Mouse (Mus musculus): ENCODE data around the gene Rarres1.
A peak's percentile ranks its signal among the peaks of the same experiment; 100 is the strongest.

Gene Rarres1

DNA sequence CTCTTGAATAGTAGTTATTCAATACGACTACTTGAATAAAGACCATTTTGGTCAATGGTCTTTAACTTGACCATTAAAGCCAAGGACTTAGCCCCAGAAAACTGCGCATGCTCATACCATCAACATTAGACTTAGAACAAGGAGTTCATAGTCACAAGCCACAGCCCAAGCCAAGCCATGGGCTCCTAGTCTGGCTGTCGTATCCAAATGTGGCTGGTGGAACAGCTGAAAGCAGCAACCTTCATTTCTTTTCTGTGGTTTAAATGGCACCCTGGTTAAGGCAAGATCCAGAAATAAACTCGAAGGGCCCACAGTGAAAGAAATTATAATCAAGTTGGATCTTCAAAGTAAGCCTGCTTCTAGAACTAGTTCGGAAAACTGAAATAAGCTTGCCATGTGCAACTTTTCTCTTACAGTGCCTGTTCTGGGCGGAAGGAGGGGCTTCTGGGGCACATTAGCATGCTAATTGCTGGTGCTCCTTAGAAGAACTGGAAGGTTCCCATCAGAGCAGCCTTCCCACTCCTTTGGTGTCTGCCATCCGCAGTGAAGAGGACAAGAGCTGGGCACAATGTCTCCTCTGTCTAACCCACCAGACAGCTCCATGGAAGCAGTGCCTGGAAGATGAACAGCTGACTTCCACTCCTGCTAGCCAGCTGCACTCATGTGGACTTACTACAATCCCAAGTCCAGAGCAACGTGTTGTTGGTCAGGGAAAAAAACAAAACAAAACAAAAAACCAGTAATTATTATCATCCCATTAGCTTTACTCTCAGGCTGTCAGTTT is 23.0 kb downstream of the Rarres1 start:
- DNase-seq (ENCODE audit: extremely low spot score): no peak

DNA sequence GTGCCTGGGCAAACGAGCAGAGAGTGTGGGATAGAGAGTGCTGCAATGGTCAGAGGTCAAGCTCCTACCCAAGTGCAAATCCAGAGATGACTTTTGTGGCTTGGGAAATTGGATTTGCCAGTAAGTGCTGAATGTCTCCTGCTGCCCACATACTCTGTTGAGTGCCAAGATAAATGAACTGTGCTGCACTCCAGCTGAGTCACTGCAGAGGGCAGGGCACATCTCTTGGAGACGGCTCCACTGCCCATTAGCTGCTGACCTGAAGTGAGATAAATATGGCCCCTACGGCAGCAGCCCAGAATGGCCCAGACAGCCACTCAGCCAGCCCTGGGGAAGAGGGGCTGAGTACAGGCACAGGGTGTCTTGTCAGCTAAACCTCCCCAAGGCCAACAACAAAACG is 25.2 kb downstream of the Rarres1 start:
- no peak for DNase-seq (ENCODE audit: extremely low spot score)

DNA sequence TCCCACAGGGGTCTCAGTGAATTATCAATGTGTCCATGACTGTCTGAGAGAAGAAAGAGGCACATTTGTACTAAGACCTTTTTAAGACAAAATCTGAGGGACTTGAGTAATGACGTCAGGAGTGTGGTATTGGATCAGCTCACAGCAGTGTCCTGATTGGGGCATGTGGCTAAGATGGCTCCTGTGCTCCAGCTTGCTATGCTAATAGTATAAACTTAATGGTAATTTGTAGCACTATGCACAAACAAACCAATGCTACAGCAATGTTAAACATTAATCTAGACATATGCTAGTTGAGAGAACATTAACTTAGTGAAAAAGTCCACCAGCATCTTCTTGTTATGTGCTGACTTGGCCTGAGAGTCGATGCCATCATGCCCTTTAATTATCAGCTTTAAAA is 30.1 kb downstream of the Rarres1 start:
- DNase-seq (ENCODE audit: extremely low spot score): no peak

DNA sequence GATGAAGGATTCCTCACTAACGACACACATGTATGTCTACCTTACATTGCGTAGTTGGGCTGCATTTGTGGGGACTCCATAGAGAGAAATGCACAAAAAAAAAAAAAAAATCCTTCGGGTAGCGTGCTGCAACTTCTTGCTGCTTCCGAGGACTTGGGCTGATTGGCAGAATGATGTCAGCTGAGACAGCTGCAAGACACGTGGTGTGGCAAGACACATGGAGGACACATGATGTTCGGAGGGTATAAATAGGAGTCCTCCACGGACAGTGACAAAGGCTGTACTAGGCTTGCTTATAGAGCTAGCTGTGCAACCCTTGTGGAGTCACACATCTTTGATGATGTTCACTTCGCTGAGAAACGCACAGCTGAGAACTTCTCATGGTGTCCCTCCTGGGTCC is 32.9 kb downstream of the Rarres1 start:
- no peak for DNase-seq (ENCODE audit: extremely low spot score)

DNA sequence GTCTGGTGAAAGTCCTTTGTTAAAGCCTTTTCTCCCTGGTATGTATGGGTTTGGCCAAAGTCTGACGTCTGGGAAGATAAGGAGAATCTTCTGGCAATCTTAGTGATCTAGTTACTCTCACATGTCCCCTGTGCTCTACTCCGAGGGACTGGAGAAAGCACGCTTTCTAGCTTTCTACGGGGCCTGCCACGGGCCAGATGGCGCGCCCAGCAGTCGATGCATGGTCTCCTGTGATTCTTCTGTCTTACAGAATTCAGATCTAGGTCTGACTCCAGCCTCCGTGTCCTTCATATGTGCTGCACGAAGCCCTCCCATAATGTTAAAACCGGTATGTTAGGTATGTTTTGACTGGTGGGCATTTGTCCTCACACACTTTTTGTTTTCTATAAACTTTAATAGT is 35.5 kb downstream of the Rarres1 start:
- DNase-seq (ENCODE audit: extremely low spot score): no peak

DNA sequence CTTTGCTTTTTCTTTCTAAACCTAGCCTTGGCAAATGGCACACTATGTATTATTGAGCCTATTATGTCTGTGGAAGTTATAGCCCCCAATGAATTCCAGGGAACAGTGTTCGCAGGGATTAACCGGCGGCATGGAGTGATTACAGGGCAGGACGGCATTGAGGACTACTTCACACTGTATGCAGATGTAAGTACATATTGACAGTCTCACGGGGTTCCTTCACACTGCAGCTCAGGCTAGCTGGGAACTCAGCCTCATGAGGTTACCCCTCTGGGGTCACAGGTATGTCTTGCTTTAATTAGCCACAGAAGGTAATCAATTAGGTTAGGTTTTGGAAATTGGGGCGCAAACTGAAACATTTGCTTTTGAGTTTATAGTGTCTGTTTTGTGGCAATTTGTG is 41.9 kb downstream of the Rarres1 start:
- DNase-seq (ENCODE audit: extremely low spot score): no peak

DNA sequence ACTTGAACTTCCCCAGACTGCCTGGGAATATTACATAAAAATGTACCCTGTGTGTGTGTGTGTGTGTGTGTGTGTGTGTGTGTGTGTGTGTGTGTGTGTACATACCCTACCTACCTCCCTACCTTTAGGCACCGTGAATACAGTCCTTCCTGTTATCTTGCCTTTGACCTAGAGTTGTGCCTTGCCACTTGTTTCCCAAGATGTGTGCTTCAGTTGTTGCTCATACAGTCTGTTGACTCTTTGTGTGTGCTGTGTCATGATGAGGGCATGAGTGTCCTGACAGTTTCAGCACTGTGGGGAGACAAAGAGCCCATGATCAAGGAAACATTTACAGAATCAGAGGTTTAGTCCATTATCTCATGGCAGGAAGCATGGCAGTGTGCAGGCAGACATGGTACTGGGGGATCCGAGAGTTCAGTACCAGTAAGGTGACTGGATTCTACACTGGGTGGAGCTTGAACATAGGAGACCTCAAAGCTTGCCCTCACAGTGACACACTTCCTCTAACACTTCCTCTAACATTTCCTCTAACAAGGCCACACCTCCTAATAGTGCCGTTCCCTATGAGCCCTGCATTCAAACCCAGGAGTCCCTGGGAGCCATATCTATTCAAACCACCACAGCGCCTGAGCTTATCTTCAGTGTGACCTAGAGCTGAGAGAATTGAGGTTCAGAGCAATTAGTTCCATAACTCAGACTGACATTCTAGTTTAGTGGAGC is 43.8 kb downstream of the Rarres1 start:
- no peak for DNase-seq (ENCODE audit: extremely low spot score)

DNA sequence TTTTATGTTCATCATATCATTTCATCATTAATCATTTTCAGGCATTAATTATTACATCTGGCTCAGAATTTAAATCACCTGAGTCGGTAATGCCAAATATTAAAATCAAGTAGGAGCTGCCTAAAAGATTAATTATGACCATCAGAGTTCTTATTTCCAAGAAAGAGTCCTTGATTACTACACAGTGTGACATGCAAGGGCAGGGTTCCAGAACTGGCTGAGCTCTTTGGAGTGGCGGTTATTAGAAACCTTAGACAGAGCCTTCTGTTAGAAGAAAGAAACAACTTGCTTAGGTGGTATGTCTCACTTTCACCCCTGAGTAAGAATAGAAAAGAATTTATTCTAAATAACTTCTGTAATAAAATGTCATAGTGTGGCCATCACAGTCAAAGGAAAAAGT is 48.0 kb downstream of the Rarres1 start:
- no peak for DNase-seq (ENCODE audit: extremely low spot score)

DNA sequence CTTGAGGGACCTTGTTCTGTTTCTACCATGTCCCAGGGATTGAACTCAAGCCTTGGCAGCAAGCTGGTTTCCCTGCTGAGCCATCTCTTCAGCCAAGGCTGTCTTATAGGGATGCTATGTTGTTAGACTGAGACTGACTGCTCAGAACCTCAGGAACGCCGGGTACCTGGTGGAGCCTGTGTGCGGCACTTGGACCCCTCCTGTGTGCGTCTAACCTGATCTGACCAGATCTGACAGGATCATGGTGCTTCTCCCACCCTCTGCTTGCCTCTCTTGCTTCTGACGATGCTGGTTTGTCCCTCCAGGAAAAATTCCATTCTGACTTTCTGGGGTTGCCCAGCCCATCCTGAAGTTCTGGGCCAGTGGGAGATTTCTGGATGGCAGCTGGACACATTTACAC is 48.7 kb downstream of the Rarres1 start:
- no peak for DNase-seq (ENCODE audit: extremely low spot score)

DNA sequence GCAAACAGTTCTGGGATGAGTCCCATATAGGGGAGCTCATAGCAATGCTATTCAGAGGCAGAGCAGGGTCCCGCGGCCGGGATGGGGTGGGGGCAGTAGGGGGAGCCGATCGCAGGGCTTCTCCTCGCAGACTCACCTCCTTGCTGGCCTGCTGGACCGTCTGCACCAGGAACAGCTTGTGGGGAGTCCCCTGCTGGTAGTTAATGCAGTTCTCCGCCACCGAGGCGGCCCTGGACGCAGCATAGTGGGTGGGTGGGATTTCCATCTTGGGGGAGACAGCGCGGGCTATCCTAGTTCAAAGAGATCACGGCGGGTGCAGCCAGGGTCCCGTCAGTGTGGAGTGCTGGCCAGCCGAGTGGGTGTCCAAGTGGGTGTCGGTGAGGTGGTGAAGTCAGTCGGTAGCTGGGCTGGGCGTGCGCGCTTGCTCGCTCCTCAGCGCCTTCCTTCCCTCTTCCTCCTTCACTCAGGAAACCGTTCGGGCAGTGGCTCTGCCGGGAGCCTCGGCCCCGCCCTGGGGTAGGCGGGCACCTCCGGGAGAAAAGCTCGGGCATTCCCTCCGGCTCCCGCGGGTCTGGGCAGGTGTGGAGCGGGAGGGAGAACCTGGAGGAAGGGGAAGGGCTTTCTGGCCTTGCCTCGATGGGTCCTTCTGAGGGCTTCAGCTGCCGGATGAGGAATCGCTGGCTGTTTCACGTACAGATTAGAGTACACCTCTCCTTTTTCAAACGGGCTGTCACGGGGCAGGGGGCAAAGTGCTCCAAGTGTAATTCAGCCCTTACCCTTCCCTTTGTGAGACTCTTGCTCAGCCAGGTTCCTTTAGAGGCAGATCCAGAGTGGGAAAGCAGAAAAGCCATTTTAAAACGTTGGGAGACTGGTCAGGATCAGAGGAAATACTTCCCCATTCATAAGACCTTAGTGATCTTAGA is 51.6 kb downstream of the Rarres1 start, which contains the start of gene Lxn:
TSS of gene Lxn (minus strand) at position 477 of the 923 bp plus-strand sequence.
- DNase-seq (ENCODE audit: extremely low spot score): peak; percentile 76

DNA sequence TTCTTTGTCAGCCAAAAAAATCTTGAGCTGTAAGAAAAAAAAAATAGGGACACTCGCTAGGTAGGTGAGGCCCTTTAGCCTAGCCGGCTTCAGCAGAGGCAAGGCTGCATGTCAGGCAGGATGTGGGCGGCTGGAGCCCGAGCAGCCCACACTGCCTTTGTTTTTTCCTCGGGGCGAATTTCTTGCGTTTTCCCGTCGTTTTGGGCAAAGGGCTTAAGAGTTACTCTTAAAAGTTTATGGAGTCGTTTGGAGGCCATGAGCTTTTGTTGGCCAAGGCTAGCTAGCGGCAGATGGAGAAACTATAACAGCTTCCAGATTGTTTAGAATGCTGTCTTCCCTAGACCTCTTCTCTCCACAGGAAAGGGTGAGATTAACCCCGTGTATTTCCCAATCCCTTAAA is 52.3 kb downstream of the Rarres1 start:
- no peak for DNase-seq (ENCODE audit: extremely low spot score)

DNA sequence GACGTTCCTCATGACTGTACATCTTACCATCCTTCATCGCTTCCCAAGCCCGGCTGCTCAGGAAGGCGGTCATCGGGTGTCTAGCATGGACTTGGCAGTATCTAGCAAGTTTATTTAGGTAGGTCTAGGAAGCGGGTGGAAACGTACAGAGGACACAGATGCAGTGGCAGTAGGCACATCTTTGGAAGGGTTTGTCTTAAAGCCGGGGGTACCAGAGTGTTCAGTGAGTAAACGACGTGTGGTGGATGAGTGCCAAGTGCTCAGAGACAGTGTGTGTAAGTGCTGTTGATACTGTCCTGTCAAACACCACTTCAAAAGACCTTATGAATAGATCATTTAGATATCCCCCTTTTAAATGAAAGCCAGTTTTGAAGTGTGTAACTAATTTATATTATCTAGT is 52.7 kb downstream of the Rarres1 start:
- peak; percentile 5 for DNase-seq (ENCODE audit: extremely low spot score)

DNA sequence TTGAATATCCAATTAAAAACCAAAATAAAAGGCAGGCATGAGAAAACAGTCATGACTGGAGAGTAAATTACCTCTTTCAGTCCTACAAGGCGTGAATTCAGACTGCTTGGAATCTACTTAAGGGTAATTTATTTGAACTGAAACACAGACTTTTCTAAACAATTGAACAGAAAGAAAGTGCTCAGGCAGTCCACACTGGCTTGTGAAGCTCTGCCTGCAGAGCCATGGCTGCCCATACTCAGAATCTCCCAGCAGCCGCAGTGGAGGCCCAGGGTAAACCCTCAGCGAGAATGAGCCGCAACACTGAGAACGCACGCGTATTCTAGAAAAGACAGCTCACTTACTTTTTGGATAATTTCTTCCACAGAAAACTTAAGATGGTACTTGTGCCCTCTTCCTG is 53.3 kb downstream of the Rarres1 start:
- no peak for DNase-seq (ENCODE audit: extremely low spot score)

DNA sequence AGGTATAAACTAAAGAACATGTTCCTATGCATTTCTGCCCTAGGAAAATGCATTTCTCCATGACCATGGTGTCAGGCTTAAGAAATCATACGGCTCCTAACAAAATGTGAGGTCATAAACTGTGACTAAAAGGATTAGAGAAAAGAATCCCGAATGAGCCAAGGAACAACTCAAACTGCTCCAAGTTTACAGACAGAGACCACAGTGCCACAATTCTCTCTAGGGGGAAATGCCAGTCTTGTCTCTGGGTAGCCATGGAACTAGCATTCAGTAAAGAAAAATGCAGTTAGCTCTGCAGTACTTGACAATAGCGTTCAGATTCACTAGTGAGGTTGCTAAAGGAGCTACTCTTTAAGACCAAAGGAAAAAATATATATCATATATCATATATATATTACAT is 55.4 kb downstream of the Rarres1 start:
- DNase-seq (ENCODE audit: extremely low spot score): no peak

DNA sequence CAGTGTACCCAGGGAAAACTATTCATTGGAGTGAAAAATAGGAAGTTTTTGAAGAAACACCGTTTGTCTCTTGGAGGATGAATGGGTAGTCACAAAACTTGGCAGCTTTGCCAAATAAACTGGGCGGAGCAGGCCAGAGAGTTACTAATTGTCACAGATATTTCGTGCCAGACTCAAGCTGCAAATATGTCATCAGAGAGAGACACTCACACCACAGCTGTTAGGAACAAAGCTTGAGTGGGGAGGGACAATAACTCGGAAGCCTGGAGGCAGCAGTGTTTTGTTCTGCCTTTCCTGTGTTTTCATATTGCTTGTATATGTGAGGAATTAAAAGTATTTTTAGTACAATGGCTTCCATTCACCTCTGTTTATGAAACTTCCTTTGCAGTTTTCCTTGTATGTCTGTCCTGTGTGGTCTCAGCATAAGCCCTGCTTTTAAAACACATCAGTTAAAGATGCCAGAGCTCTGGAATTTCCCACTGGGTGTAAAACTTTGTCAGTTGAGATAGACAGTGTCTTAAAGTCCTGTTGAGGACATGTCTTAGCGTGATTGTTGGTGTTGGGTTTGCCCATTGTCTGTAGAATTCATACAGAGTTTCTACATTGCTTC is 64.6 kb downstream of the Rarres1 start:
- DNase-seq (ENCODE audit: extremely low spot score): no peak

DNA sequence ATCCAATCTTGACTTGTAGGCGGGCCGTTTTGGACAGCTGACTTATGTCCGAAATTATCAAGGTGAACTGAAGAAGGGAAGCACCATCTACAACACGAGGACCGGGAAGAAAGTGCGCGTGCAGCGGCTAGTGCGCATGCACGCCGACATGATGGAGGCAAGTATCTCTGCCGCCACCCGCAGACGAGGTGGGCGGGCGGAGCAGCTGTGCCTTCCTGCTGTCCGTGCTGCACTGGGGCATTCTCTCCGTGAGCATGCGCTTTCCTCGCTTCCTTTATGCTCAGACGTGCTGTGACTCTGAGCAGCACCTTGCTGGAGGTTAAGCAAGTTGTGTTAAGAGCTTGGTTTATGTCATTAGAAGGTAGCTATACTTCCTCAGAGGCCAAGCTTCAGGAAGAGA is 65.7 kb downstream of the Rarres1 start:
- DNase-seq (ENCODE audit: extremely low spot score): no peak

DNA sequence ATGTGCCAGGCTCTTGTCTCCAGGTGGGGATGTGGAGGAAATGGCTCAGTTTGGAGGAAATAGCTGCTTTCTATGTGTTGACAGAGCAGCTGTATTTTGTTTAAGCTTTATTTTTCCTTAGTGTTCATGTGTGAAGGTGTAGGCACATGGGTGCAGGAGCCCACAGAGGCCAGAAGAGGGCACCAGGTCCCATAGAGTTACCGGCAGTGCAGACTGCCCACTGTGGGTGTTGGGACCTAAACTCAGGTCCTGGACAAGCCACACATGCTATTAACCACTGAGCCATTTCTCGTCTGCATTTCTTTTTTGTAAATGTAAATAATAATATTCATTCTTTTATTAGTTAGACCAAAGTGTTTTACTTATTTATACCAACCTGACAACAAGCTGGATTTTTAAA is 68.2 kb downstream of the Rarres1 start:
- no peak for DNase-seq (ENCODE audit: extremely low spot score)

DNA sequence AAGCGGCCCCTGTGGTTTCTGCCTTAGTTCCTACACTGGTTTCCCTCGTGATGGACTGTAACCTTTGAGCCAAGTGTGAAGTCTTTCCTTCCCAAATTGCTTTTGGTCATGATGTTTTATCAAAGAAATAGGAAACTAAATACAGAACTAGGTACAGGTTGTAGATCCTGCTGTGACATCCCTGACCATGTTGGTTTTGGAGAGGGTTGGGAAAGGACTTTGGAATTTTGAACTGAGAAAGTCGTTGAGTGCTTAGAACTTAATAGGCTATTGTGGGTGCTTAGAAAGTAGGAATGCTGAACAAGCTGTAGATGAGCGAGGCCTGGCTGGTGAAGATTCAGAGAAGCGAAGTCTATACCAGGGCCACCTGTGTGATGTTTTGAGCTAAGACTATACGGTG is 81.3 kb downstream of the Rarres1 start:
- DNase-seq (ENCODE audit: extremely low spot score): no peak

DNA sequence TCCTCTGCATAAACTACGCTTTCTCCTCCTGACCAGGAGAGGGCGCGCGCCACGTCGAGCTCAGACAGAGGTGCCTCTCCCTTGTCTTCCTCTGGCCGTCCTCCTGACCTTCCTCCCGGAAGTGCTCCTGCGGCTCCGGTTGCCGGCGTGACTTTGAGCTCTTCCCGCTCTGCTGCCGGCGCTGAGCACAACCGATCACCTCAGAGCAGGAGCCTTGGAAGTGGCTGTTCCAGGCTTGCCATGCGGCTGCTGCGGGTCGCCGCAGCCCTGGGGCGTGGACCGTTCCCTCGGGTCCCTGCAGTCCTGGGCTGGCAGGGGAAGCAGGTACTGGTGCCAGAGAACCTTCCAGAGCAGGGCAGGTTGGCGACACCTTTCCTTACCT is 85.3 kb downstream of the Rarres1 start, which contains the start of gene Gfm1:
TSS of gene Gfm1 (plus strand) at position 98 of the 382 bp plus-strand sequence.
- peak; percentile 83 for DNase-seq (ENCODE audit: extremely low spot score)

DNA sequence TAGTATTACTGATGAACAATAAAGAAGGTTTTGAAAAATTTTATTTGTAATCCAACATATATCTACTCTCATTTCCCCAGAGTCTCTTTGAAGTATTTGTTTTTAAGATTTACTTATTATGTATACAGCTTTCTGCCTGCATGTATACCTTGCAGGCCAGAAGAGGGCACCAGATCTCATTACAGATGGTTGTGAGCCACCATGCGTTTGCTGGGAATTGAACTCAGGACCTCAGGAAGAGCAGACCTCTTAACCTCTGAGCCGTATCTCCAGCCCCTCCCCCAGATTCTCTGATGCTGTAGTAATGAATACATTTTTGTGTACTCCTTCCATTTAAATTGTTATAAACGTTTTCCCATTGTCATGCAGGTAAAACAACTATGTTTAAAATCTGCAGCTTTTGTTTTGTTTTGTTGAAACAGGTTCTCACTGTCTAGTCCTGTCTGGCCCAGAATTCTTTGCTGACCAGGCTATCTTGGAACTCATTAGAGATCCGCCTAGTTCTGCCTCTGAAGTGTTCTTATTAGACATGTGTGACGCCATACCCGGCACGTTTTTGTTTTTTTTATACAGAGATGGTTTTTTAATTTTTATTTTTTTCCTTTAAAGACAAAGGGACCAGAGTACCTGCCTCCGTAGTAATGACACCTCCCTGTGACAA is 85.9 kb downstream of the Rarres1 start:
- no peak for DNase-seq (ENCODE audit: extremely low spot score)
